Mouse (Mus musculus): Measurements from ENCODE around the gene Psg16. TPM values are rescaled to one million over a fixed set of nuclear protein-coding genes. Genes with fewer than 3 reads are reported as not detected.
A peak's percentile ranks its signal among the peaks of the same experiment; 100 is the strongest.

The Psg16 gene
- 3.4 and 4.4 TPM in 2 replicates for total RNA-seq (2014; rRNA removed)
- polyA plus RNA-seq (2015; fragmentation: Nextera tagmentation; extraction: Ambion mirVana), result 5.8 and 6.6 TPM in 2 replicates

DNA sequence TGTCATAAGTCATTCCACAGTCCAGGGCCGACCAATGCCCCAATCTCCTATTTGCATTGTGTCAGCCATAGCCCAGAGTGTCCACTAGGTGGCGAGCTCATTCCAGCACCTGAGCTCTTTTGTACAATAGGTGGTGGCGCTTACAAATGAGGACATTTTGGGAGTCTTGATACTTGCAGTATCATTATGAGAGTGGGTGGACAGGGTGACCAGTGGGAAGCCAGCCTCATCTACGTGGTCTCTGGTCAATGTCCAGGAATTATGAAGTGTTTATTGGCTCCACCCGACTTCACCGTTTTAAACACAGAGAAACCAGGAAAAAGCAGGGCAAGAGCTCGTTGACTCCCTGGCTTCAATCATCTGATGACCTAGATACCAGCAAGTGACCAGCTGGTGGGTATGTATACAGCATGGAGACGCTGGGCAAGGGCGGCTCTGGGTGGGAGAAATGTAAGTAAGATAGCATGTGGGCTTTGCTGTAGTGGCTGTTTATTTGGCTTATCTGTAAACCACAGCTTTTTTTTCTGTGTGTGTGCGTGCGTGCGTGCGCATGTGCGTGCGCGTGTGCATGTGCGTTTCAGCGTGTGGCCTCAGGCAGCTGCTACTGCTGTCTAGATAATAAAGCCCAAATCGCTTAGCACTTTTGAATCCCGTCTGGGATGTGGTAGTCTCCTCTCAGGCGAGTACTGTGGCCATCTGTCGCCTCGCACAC, at the start of gene Psg16:
Psg16 (plus strand) TSS at position 137 of the 712 bp plus-strand sequence.
- Histone ChIP-seq H3K9ac (replicated peaks; ENCODE audit: low read length) (no peak within 1 kb of the TSS), H3K27ac (peak within 1 kb of the TSS; percentile 65)

DNA sequence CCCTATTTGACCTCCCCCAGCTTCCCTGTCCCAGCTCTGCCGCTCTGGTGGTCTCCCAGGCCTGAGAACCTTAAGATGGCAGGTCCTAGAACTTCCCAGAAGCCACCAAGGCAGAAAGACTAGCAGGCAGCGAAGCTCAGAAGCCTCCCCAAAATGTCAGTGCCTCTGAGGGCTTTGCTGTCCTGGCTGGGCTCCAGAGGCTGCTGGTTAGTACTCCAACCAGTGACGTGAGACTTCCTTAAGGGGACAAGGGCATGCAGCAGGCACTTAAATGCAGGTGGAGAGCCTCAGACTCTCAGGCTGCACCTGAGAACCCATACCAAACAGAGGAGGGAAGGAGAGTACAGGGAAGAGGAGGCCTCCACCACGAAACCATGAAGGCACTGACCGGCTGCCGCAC, 49.7 kb upstream of the Psg16 start:
- Histone ChIP-seq H3K27ac (0 out of 2 replicates have a peak overlapping the region, but pooled peaks have one; percentile 32), H3K9me3 (ENCODE audit: low read length) (no peaks in the 10 kb centered on the region), H3K27me3 (ENCODE audit: insufficient read depth, low read length) (no peaks in the 10 kb centered on the region), H3K4me3 (ENCODE audit: low read length) (no peak overlapping the region), H3K4me1 (ENCODE audit: insufficient read depth, low read length) (peaks cover 20% of the 10 kb centered on the region), H3K4me2 (ENCODE audit: low read depth, low read length) (no peak overlapping the region), H3K9ac (replicated peaks; ENCODE audit: low read length) (no peak overlapping the region), H3K36me3 (ENCODE audit: insufficient read depth, low read length) (peaks cover 37% of the 10 kb centered on the region)
- 85% methylated on average over 6 of the region's 6 CpGs for WGBS
- TF ChIP-seq CTCF (IDR thresholded peaks at IDR 0.05; ENCODE audit: low read depth), result no peak
- ATAC-seq, result no peak
- DNase-seq (ENCODE audit: low spot score), result no peak

More for the DNA sequence above, at the start of gene Psg16:
- no peaks in the 10 kb centered on the region for H3K36me3 ChIP-seq (ENCODE audit: insufficient read depth, low read length)
- peak; percentile 97 for TF ChIP-seq CTCF (IDR thresholded peaks at IDR 0.05; ENCODE audit: low read depth)
- ATAC-seq (peak; percentile 91), DNase-seq (ENCODE audit: low spot score) (peak; percentile 88)
- H3K9me3 ChIP-seq (ENCODE audit: low read length), result no peaks in the 10 kb centered on the region
- peak within 1 kb of the TSS; percentile 38 for H3K4me2 ChIP-seq (ENCODE audit: low read depth, low read length)
- no peaks in the 10 kb centered on the region for H3K4me1 ChIP-seq (ENCODE audit: insufficient read depth, low read length)
- no peaks in the 10 kb centered on the region for H3K27me3 ChIP-seq (ENCODE audit: insufficient read depth, low read length)
- H3K4me3 ChIP-seq (ENCODE audit: low read length), result peak within 1 kb of the TSS; percentile 12; the same call in 1 of the 2 replicates
- 55% methylated on average over 23 of the region's 23 CpGs for whole genome bisulfite sequencing

DNA sequence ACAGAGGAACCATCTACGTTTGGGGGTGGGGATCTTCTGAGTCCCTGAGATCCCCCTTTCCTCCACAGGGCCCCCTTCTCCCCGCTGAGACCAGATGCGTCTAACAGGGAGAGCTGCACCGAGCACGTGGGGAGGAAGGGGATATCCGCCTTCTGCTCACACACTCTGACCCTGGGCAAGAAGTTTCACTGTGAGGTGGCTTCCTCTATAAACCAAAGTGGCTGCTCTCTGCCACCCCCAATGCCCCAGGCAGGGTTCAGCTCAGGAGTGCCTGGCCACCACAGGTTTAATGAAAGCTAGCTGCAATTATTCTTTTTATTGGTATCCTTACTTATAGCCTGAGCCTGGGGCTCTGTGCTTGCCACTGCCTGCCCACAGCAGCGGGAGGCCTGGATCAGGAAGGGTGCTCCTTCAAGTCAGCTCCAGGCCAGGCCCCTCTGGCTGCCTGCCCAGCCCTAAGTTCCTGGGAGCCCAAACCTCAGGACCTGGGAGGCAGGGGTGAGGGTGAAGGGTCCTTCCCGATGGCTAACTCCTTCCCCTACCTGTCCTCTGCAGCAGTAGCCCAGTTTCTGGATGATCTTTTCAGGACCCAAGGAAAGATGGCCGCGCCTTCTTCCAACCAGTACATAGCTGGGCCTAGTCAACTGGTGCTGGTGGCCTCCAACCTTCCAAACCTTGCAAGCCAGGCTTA, 48.9 kb upstream of the Psg16 start:
- DNase-seq (ENCODE audit: low spot score) (no peak), ATAC-seq (no peak)
- H3K9me3 ChIP-seq (ENCODE audit: low read length), result no peaks in the 10 kb centered on the region
- peaks cover 20% of the 10 kb centered on the region for H3K4me1 ChIP-seq (ENCODE audit: insufficient read depth, low read length)
- TF ChIP-seq CTCF (IDR thresholded peaks at IDR 0.05; ENCODE audit: low read depth), result no peak
- H3K27me3 ChIP-seq (ENCODE audit: insufficient read depth, low read length), result no peaks in the 10 kb centered on the region
- peaks cover 31% of the 10 kb centered on the region for H3K36me3 ChIP-seq (ENCODE audit: insufficient read depth, low read length)
- WGBS, result 71% methylated on average over 10 of the region's 10 CpGs
- H3K4me2 ChIP-seq (ENCODE audit: low read depth, low read length), result no peak overlapping the region
- peak overlapping the region; percentile 32; the same call in 1 of the 2 replicates for H3K27ac ChIP-seq
- H3K4me3 ChIP-seq (ENCODE audit: low read length), result no peak overlapping the region
- H3K9ac ChIP-seq (replicated peaks; ENCODE audit: low read length), result 0 out of 2 replicates have a peak overlapping the region, but pooled peaks have one; percentile 28

DNA sequence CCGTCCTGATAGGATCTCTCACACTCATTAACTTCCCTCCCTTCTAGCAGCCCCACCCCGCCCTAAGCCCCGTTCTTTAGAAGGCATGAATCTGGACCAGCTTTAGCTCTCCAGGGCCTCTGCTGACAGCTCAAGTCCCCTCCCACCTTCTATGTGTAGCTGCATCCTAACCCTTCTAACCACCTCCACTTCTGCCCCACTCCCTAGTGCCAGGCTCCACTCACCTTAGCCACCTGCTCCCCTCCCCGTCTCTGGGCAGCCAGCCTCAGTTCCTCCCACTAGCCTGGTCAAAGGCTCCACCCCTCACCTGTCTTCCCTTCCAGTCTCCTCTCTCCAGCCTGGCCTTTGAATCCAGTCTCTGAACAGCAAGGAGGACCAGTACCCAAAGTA, 48.3 kb upstream of the Psg16 start:
- DNase-seq (ENCODE audit: low spot score) (no peak), ATAC-seq (no peak)
- TF ChIP-seq CTCF (IDR thresholded peaks at IDR 0.05; ENCODE audit: low read depth), result no peak
- Histone ChIP-seq H3K4me1 (ENCODE audit: insufficient read depth, low read length) (peaks cover 20% of the 10 kb centered on the region), H3K9ac (replicated peaks; ENCODE audit: low read length) (no peak overlapping the region), H3K4me3 (ENCODE audit: low read length) (no peak overlapping the region), H3K36me3 (ENCODE audit: insufficient read depth, low read length) (peaks cover 26% of the 10 kb centered on the region), H3K27ac (no peak overlapping the region), H3K27me3 (ENCODE audit: insufficient read depth, low read length) (no peaks in the 10 kb centered on the region), H3K4me2 (ENCODE audit: low read depth, low read length) (peak overlapping the region; percentile 77; the same call in 1 of the 2 replicates), H3K9me3 (ENCODE audit: low read length) (no peaks in the 10 kb centered on the region)
- WGBS, result 73% methylated on average over 4 of the region's 4 CpGs

DNA sequence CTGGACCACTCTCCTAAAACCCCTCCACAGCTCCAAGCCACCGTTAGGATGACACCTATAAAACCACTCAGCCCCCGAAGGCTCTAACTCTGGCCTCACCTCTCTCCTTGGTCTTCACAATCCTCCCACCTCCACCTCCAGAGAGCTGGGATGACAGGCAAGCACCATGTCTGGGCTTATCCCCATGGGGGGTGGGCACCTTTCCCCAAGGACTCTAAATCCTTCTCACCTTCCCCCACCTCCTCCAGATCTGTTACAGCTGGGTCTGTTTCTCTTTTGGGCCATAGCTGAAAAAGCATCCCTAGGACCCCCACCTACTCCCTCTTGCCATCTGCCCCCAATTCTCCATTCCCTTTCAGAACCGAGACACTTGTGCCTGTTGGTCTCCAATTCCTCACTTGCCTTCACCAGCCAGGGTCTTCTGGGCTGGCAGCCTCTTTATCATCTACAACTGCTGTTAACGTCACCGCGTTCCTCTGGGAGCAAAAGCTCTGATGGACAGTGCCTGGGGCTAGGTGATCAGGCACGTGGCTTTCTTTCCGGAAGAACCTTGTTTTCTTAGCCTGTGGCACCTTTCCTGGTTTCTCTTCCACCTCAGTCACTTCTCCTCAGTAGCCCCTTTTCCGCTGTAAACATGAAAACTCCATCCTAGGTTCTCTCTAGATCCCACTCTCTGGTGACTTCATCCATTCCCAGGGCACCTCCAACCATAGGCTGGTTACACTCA, 47.8 kb upstream of the Psg16 start:
- no peaks in the 10 kb centered on the region for H3K9me3 ChIP-seq (ENCODE audit: low read length)
- 74% methylated on average over 9 of the region's 9 CpGs for WGBS
- H3K4me3 ChIP-seq (ENCODE audit: low read length), result peak overlapping the region; percentile 83; the same call in 1 of the 2 replicates
- peaks cover 20% of the 10 kb centered on the region for H3K4me1 ChIP-seq (ENCODE audit: insufficient read depth, low read length)
- 0 out of 2 replicates have a peak overlapping the region, but pooled peaks have one; percentile 73 for H3K9ac ChIP-seq (replicated peaks; ENCODE audit: low read length)
- H3K36me3 ChIP-seq (ENCODE audit: insufficient read depth, low read length), result peaks cover 21% of the 10 kb centered on the region
- TF ChIP-seq CTCF (IDR thresholded peaks at IDR 0.05; ENCODE audit: low read depth), result no peak
- peak overlapping the region; percentile 77 for H3K4me2 ChIP-seq (ENCODE audit: low read depth, low read length)
- ATAC-seq (no peak), DNase-seq (ENCODE audit: low spot score) (no peak)
- H3K27ac ChIP-seq, result no peak overlapping the region; the same call in 1 of the 2 replicates
- no peaks in the 10 kb centered on the region for H3K27me3 ChIP-seq (ENCODE audit: insufficient read depth, low read length)

All from hindbrain, postnatal 0 days (tissue).